Mouse (Mus musculus): ENCODE data around the gene Rab44.

DNA sequence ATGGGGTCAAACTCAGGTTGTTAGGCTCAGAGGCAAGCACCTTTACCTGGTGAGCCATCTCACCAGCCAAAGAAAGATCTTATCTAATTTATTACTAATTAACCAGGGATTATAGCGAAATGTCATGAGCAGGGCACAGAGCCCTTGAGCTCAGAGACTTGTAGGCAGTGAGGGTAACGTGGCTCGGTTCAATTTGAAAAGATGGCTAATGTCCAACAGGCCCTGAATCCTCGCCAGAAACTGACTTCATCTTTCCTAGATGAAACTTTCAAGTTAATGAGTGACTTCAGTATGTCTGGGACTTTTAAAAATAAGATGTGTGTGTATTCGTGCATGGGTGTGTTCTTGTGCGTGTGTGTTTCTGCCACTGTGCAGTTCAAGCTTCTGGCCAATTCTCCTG, 8.9 kb downstream of the Rab44 start:
- no peak for TF ChIP-seq CTCF (IDR thresholded peaks at IDR 0.05; ENCODE audit: control insufficient read depth, insufficient read depth, low read length)
- no peak for TF ChIP-seq POLR2A (IDR thresholded peaks at IDR 0.05; ENCODE audit: borderline replicate concordance, control insufficient read depth, low read depth, low read length)
